Mouse (Mus musculus): ENCODE data around the gene Tubgcp2. TPM values are rescaled to one million over a fixed set of nuclear protein-coding genes. Genes with fewer than 3 reads are reported as not detected.

Gene Tubgcp2
- total and polyA plus RNA-seq, 3 experiments, result 12.2 to 51.8 (median 33.9) TPM

DNA sequence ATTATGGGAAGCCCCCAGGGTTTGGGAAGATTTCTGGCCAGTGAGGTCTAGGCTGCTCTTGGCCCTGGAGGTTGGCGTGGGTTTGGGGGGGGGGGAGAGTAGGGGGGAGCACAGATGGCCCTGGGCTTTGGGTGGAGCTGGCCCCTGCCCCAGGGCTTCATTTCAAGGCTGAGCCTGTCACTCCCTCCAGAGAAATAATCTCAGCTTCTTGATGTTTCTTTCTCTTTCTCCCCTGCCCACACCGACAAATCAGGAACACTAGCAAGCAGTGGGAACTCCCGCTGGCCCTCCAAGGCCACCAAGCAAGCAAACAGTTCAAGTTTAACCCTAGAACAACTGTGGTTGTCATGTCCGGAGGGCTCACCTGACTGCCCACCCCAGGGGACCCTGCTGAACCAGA lies 72.7 kb downstream of the Tubgcp2 start:
- H3K27me3 ChIP-seq (ENCODE audit: insufficient read depth, low read length), result no peaks in the 10 kb centered on the region; the same call in 1 of the 2 replicates
- no peaks in the 10 kb centered on the region for H3K4me1 ChIP-seq (ENCODE audit: insufficient read depth, low read depth, low read length)
- ATAC-seq (ENCODE audit: extremely low read depth, insufficient number of reproducible peaks, low FRiP score, poor library complexity, severe bottlenecking), result no peak

DNA sequence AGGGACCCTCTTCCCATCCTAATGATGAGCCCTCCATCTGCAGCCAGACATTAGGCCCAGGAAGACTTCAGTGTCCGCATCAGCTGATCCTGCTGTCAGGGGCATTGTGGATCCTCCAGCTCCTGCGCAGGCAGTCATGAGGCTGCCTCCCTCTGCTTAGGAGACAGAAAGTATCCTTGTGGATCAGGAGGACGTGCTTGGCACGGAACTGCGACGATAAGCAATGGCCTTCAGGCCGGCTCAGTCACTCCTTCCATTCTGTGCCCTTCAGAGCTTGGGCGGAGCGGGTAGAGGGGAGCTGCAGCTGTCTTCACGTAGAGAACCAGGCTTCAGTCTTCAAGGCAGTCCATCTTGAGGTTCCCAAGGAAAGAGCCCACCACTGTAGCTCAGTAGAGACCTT lies 75.3 kb downstream of the Tubgcp2 start:
- DNase-seq (ENCODE audit: low spot score) (no peak), ATAC-seq (ENCODE audit: extremely low read depth, insufficient number of reproducible peaks, low FRiP score, poor library complexity, severe bottlenecking) (no peak)
- H3K9me3 ChIP-seq (replicated peaks), result no peaks in the 10 kb centered on the region; the same call in 1 of the 2 replicates
- H3K4me1 ChIP-seq (ENCODE audit: insufficient read depth, low read depth, low read length), result no peaks in the 10 kb centered on the region
- no peak overlapping the region for H3K4me3 ChIP-seq (ENCODE audit: low read depth, low read length)
- no peaks in the 10 kb centered on the region; the same call in 1 of the 2 replicates for H3K27me3 ChIP-seq (ENCODE audit: insufficient read depth, low read length)
- H3K36me3 ChIP-seq (replicated peaks), result no peaks in the 10 kb centered on the region
- TF ChIP-seq POLR2AphosphoS5 (IDR thresholded peaks at IDR 0.05; ENCODE audit: insufficient replicate concordance, low read depth, low read length), result no peak
- no peak for TF ChIP-seq CTCF (IDR thresholded peaks at IDR 0.05; ENCODE audit: low read depth, low read length)
- no peak for TF ChIP-seq TAL1 (conservative IDR thresholded peaks at IDR 0.05; ENCODE audit: low read depth, low read length)
- TF ChIP-seq GATA1 (IDR thresholded peaks at IDR 0.05; ENCODE audit: borderline replicate concordance, low read length), result no peak
- TF ChIP-seq GATA2 (IDR thresholded peaks at IDR 0.05; ENCODE audit: borderline replicate concordance, low read depth, low read length), result no peak

More for the DNA sequence above, 72.7 kb downstream of the Tubgcp2 start:
- H3K9me3 ChIP-seq (replicated peaks), result no peaks in the 10 kb centered on the region
- TF ChIP-seq POLR2AphosphoS5 (IDR thresholded peaks at IDR 0.05; ENCODE audit: insufficient replicate concordance, low read depth, low read length) (no peak), TAL1 (conservative IDR thresholded peaks at IDR 0.05; ENCODE audit: low read depth, low read length) (no peak)
- no peaks in the 10 kb centered on the region for H3K36me3 ChIP-seq (replicated peaks)
- no peak for DNase-seq (ENCODE audit: low spot score)
- no peak overlapping the region for H3K4me3 ChIP-seq (ENCODE audit: low read depth, low read length)

DNA sequence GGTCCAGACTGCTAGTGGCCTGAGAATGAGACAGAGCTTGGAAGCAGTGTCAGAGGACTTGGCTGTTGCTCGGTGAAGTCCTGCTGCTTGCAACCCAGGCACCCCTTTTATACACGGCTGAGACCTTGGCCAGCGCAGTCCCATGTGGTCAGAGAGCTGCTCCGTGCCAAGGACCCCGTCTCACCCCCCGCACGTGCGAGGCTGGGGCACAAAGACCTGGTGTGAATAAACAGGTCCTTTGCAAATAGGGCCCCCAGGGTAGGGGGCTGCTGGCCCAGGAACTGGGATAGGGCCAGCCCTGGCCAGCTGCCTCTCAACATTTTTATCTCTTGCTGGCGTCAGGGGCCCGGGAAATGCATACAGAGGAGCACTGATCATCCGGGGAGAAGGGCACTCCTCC lies 78.5 kb downstream of the Tubgcp2 start:
- ATAC-seq (ENCODE audit: extremely low read depth, insufficient number of reproducible peaks, low FRiP score, poor library complexity, severe bottlenecking) (no peak), DNase-seq (ENCODE audit: low spot score) (no peak)
- Histone ChIP-seq H3K4me3 (ENCODE audit: low read depth, low read length) (no peak overlapping the region), H3K27me3 (ENCODE audit: insufficient read depth, low read length) (no peaks in the 10 kb centered on the region), H3K36me3 (replicated peaks) (no peaks in the 10 kb centered on the region), H3K9me3 (replicated peaks) (no peaks in the 10 kb centered on the region; the same call in 1 of the 2 replicates), H3K4me1 (ENCODE audit: insufficient read depth, low read depth, low read length) (no peaks in the 10 kb centered on the region)
- TF ChIP-seq GATA2 (IDR thresholded peaks at IDR 0.05; ENCODE audit: borderline replicate concordance, low read depth, low read length) (no peak), GATA1 (IDR thresholded peaks at IDR 0.05; ENCODE audit: borderline replicate concordance, low read length) (no peak), CTCF (IDR thresholded peaks at IDR 0.05; ENCODE audit: low read depth, low read length) (no peak), POLR2AphosphoS5 (IDR thresholded peaks at IDR 0.05; ENCODE audit: insufficient replicate concordance, low read depth, low read length) (no peak), TAL1 (conservative IDR thresholded peaks at IDR 0.05; ENCODE audit: low read depth, low read length) (no peak)

DNA sequence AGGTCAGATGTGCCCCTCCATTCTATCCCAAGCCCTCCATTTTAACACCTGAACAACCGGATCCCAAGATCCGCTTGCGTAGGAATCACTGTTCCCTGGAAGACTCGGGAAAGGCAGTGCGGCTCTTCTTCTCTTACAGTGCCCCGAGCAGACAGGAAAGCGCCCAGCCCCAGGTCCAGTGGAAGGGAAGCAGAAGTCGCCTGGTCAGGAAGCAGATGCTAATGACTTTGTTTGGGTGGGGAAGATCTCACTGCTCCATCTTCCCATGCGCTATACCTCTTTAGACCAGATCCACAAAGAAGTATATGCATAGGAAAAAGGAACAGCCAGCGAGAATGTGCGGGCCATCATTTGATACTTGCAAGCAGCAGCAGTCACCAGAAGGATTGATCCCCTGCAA lies 79.0 kb downstream of the Tubgcp2 start:
- no peak for TF ChIP-seq TAL1 (conservative IDR thresholded peaks at IDR 0.05; ENCODE audit: low read depth, low read length)
- no peak for TF ChIP-seq CTCF (IDR thresholded peaks at IDR 0.05; ENCODE audit: low read depth, low read length)
- TF ChIP-seq POLR2AphosphoS5 (IDR thresholded peaks at IDR 0.05; ENCODE audit: insufficient replicate concordance, low read depth, low read length), result no peak
- no peak for TF ChIP-seq GATA1 (IDR thresholded peaks at IDR 0.05; ENCODE audit: borderline replicate concordance, low read length)
- TF ChIP-seq GATA2 (IDR thresholded peaks at IDR 0.05; ENCODE audit: borderline replicate concordance, low read depth, low read length), result no peak

DNA sequence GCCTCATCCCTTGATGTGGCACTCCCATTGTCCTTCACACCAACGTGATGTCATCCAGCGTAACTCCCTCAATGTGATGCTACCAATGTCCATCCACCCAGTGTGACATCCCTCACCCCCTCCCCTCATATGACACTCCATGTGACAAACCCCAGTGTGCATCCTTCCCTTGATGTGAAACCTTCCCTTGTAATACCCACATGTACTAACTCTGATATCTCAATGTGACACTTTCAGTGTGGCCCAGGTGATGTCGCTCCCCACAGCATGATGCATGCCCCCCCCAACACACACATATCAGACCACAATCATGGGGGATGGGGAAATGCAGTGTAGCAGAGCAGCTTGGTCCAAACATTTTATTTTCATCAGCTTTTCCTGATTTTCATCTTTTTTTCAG lies 79.8 kb downstream of the Tubgcp2 start:
- Histone ChIP-seq H3K9me3 (replicated peaks) (no peaks in the 10 kb centered on the region; the same call in 1 of the 2 replicates), H3K4me3 (ENCODE audit: low read depth, low read length) (no peak overlapping the region), H3K4me1 (ENCODE audit: insufficient read depth, low read depth, low read length) (no peaks in the 10 kb centered on the region), H3K27me3 (ENCODE audit: insufficient read depth, low read length) (no peaks in the 10 kb centered on the region), H3K36me3 (replicated peaks) (no peaks in the 10 kb centered on the region)
- ATAC-seq (ENCODE audit: extremely low read depth, insufficient number of reproducible peaks, low FRiP score, poor library complexity, severe bottlenecking) (no peak), DNase-seq (ENCODE audit: low spot score) (no peak)
- TF ChIP-seq GATA2 (IDR thresholded peaks at IDR 0.05; ENCODE audit: borderline replicate concordance, low read depth, low read length) (no peak), POLR2AphosphoS5 (IDR thresholded peaks at IDR 0.05; ENCODE audit: insufficient replicate concordance, low read depth, low read length) (no peak), TAL1 (conservative IDR thresholded peaks at IDR 0.05; ENCODE audit: low read depth, low read length) (no peak), GATA1 (IDR thresholded peaks at IDR 0.05; ENCODE audit: borderline replicate concordance, low read length) (no peak), CTCF (IDR thresholded peaks at IDR 0.05; ENCODE audit: low read depth, low read length) (no peak)

More for the DNA sequence above, 79.0 kb downstream of the Tubgcp2 start:
- Histone ChIP-seq H3K4me1 (ENCODE audit: insufficient read depth, low read depth, low read length) (no peaks in the 10 kb centered on the region), H3K9me3 (replicated peaks) (no peaks in the 10 kb centered on the region; the same call in 1 of the 2 replicates), H3K4me3 (ENCODE audit: low read depth, low read length) (no peak overlapping the region), H3K27me3 (ENCODE audit: insufficient read depth, low read length) (no peaks in the 10 kb centered on the region), H3K36me3 (replicated peaks) (no peaks in the 10 kb centered on the region)
- DNase-seq (ENCODE audit: low spot score) (no peak), ATAC-seq (ENCODE audit: extremely low read depth, insufficient number of reproducible peaks, low FRiP score, poor library complexity, severe bottlenecking) (no peak)

DNA sequence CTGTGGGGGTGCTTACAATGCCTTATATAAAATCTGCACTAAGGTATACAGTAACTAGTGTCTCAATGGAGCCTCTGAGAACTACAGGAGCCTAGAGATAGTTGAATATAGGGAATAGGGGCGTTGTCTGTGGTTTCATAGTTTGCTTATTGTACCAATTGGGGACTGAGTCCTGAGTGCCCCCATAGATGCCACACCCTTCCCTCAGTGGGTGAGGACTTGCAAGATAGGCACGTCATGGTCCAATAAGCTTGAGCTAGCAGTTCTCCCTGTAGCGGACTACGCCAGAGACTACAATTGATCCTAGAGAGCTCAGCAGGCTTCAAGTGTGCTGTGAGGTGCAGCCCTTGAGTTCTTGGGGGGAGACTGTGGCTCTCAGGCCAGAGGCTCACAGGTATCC lies 81.0 kb downstream of the Tubgcp2 start:
- Histone ChIP-seq H3K4me3 (ENCODE audit: low read depth, low read length) (no peak overlapping the region), H3K4me1 (ENCODE audit: insufficient read depth, low read depth, low read length) (no peaks in the 10 kb centered on the region), H3K36me3 (replicated peaks) (no peaks in the 10 kb centered on the region), H3K27me3 (ENCODE audit: insufficient read depth, low read length) (peaks cover 3% of the 10 kb centered on the region; the same call in 1 of the 2 replicates), H3K9me3 (replicated peaks) (no peaks in the 10 kb centered on the region; the same call in 1 of the 2 replicates)
- no peak for ATAC-seq (ENCODE audit: extremely low read depth, insufficient number of reproducible peaks, low FRiP score, poor library complexity, severe bottlenecking)
- TF ChIP-seq POLR2AphosphoS5 (IDR thresholded peaks at IDR 0.05; ENCODE audit: insufficient replicate concordance, low read depth, low read length), result no peak
- no peak for TF ChIP-seq GATA2 (IDR thresholded peaks at IDR 0.05; ENCODE audit: borderline replicate concordance, low read depth, low read length)
- no peak for TF ChIP-seq GATA1 (IDR thresholded peaks at IDR 0.05; ENCODE audit: borderline replicate concordance, low read length)
- TF ChIP-seq CTCF (IDR thresholded peaks at IDR 0.05; ENCODE audit: low read depth, low read length), result no peak
- no peak for TF ChIP-seq TAL1 (conservative IDR thresholded peaks at IDR 0.05; ENCODE audit: low read depth, low read length)
- no peak for DNase-seq (ENCODE audit: low spot score)

Data from G1E (cell line).